ENCODE assay signal across 14 mouse cellular contexts in genomic region chr10:78290730-78291535, GRCm38 (mm10). TPM values are rescaled to one million over a fixed set of nuclear protein-coding genes. Genes with fewer than 3 reads are reported as not detected.
A peak's percentile ranks its signal among the peaks of the same experiment; 100 is the strongest.
DNase-seq lines count a peak whose midpoint lies in the region; ATAC-seq and TF ChIP-seq lines count a peak whose summit lies in the region.
"Had no signal": no experiment of that assay in that cellular context is flagged by ENCODE, and none has a peak within 500 bp of the region (broad histone marks: within the 10 kb centered on the region; RNA-seq: fewer than 3 reads in every experiment).

No protein-coding gene starts in this region.

- WGBS in intestine, postnatal 0 days: 68% methylated on average over 8 of the region's 8 CpGs

- H3K9ac ChIP-seq in intestine, postnatal 0 days (ENCODE audit: low read depth, low read length): no peak overlapping the region
- H3K9ac ChIP-seq: liver, embryonic 14.5 days had no signal

- no peak for TF ChIP-seq CTCF in gastrocnemius, adult 2 months (IDR thresholded peaks at IDR 0.05)
- TF ChIP-seq CTCF in intestine, postnatal 0 days (IDR thresholded peaks at IDR 0.05; ENCODE audit: low read depth): no peak

- no peaks in the 10 kb centered on the region for H3K9me3 ChIP-seq in intestine, postnatal 0 days (ENCODE audit: control insufficient read depth)

- H3K36me3 ChIP-seq in intestine, postnatal 0 days (ENCODE audit: control insufficient read depth, insufficient read depth): peaks cover 21% of the 10 kb centered on the region

- no peaks in the 10 kb centered on the region for H3K27me3 ChIP-seq in intestine, postnatal 0 days (replicated peaks; ENCODE audit: control insufficient read depth, insufficient read depth, low read length)
- H3K27me3 ChIP-seq: Patski had no signal

- peak; percentile 65 for DNase-seq in gastrocnemius, adult 2 months
- no peak for DNase-seq in gastrocnemius, postnatal 25 days
- DNase-seq in 3T3-L1 (ENCODE audit: low read depth, low spot score): peak; percentile 64
- peak; percentile 15 for DNase-seq in NIH3T3 (ENCODE audit: low read depth)
- peak; percentile 44 for DNase-seq in hindlimb bud, embryonic 11.5 days (ENCODE audit: extremely low spot score, low read depth, low spot score)
- DNase-seq in heart, postnatal 4 days: no peak
- DNase-seq: cerebellum, adult 2 months; right cerebral cortex, postnatal 4 days; thymus, postnatal 14 days had no signal

- no peaks in the 10 kb centered on the region for H3K4me1 ChIP-seq in intestine, postnatal 0 days (replicated peaks; ENCODE audit: control insufficient read depth, insufficient read depth, low read length)

- no peak overlapping the region for H3K27ac ChIP-seq in gastrocnemius, adult 2 months
- no peak overlapping the region for H3K27ac ChIP-seq in intestine, postnatal 0 days (ENCODE audit: low read depth, low read length)
- H3K27ac ChIP-seq: liver, embryonic 14.5 days; stomach, postnatal 0 days had no signal

- H3K4me3 ChIP-seq in gastrocnemius, adult 2 months: no peak overlapping the region
- no peak overlapping the region for H3K4me3 ChIP-seq in intestine, postnatal 0 days (ENCODE audit: low read depth, low read length)

- intact Hi-C loops in gastrocnemius, adult 2 months (cut with DNase I): no loop called here

- no peak for ATAC-seq in intestine, postnatal 0 days
- ATAC-seq: midbrain, embryonic 16.5 days; Patski had no signal

- no peak overlapping the region for H3K4me2 ChIP-seq in intestine, postnatal 0 days (replicated peaks; ENCODE audit: low read depth)

RNA-seq across cellular contexts. Expression of gene Trappc10, which starts 46.5 kb away (rescaled TPM):
- total RNA-seq in gastrocnemius, adult 2 months (2021): 10 to 100 TPM; 37.9 to 40.1 TPM
- total RNA-seq in gastrocnemius, postnatal 25 days (2021): 10 to 100 TPM; 31.0 to 32.9 TPM
- polyA plus RNA-seq in intestine, postnatal 0 days (2015; fragmentation: Nextera tagmentation; extraction: Ambion mirVana): 28.1 and 32.1 TPM in 2 replicates
- 10 to 100 TPM; 43.6 to 45.3 TPM for total RNA-seq in heart, postnatal 4 days (2021)

Comparison
In these comparisons a context has a peak if more than half of its experiments do, and no peak if none do; other contexts are left out.
1. DNase-seq: peak in gastrocnemius, adult 2 months (single experiment), 3T3-L1 (single experiment), NIH3T3 (single experiment) and hindlimb bud, embryonic 11.5 days (single experiment); none in gastrocnemius, postnatal 25 days (single experiment) and heart, postnatal 4 days (single experiment).